Mouse (Mus musculus) heart, embryonic 15.5 days (tissue): Measurements from ENCODE around the gene Ivd. TPM values are rescaled to one million over a fixed set of nuclear protein-coding genes. Genes with fewer than 3 reads are reported as not detected.

Source experiments
- ATAC-seq: fragments of 200-750 bp; cut with Nextera tagmentation; replicated peaks from 2 replicates; pipeline ENCODE4 v1.8.0; 2017; ENCODE audit warnings: low read depth, moderate TSS enrichment; ENCODE audit not compliant: insufficient number of reproducible peaks, insufficient read depth, low FRiP score
- H3K27ac ChIP-seq: fragments of 300-500 bp; sonication (generic); 2 replicates; pipeline ENCODE4 v1.5.1; 2015; ENCODE audit warnings: mild to moderate bottlenecking, inconsistent platforms
- H3K27me3 ChIP-seq: fragments of 300-500 bp; sonication (generic); 2 replicates; pipeline ENCODE4 v1.6.1; 2015; ENCODE audit warnings: inconsistent platforms
- H3K36me3 ChIP-seq: fragments of 300-500 bp; sonication (generic); 2 replicates; pipeline ENCODE4 v1.6.1; 2015; ENCODE audit warnings: mild to moderate bottlenecking, inconsistent platforms
- H3K4me1 ChIP-seq: fragments of 300-500 bp; sonication (generic); replicated peaks from 2 replicates; pipeline ENCODE4 v1.6.1; 2015; ENCODE audit warnings: inconsistent platforms
- H3K4me2 ChIP-seq: fragments of 300-500 bp; sonication (generic); 2 replicates; pipeline ENCODE4 v1.6.1; 2015; ENCODE audit warnings: inconsistent platforms, mild to moderate bottlenecking, moderate library complexity
- H3K4me3 ChIP-seq: fragments of 300-500 bp; sonication (generic); 2 replicates; pipeline ENCODE4 v1.5.1; 2015; ENCODE audit warnings: mild to moderate bottlenecking, inconsistent platforms
- H3K9ac ChIP-seq: fragments of 300-500 bp; sonication (generic); 2 replicates; pipeline ENCODE4 v1.6.1; 2015; ENCODE audit warnings: mild to moderate bottlenecking, inconsistent platforms
- H3K9me3 ChIP-seq: fragments of 300-500 bp; sonication (generic); replicated peaks from 2 replicates; pipeline ENCODE4 v1.6.1; 2016; ENCODE audit warnings: inconsistent platforms
- WGBS: fragments of 180-500 bp; shearing (Covaris S2); methylation state at CpG from one replicate; pipeline ENCODE4 v1.1.7; 2015; ENCODE audit warnings: mixed read lengths; 5-methylcytosine and 5-hydroxymethylcytosine counted together
- polyA plus RNA-seq: library from polyadenylated mRNA; unstranded; fragments of >200 nt; fragmentation: Nextera tagmentation; extraction: Ambion mirVana; gene quantifications from 2 replicates; pipeline ENCODE4 v1.2.1, GENCODE M21; 2015

Ivd gene
- 80.6 and 87.9 TPM in 2 replicates for polyA plus RNA-seq

DNA sequence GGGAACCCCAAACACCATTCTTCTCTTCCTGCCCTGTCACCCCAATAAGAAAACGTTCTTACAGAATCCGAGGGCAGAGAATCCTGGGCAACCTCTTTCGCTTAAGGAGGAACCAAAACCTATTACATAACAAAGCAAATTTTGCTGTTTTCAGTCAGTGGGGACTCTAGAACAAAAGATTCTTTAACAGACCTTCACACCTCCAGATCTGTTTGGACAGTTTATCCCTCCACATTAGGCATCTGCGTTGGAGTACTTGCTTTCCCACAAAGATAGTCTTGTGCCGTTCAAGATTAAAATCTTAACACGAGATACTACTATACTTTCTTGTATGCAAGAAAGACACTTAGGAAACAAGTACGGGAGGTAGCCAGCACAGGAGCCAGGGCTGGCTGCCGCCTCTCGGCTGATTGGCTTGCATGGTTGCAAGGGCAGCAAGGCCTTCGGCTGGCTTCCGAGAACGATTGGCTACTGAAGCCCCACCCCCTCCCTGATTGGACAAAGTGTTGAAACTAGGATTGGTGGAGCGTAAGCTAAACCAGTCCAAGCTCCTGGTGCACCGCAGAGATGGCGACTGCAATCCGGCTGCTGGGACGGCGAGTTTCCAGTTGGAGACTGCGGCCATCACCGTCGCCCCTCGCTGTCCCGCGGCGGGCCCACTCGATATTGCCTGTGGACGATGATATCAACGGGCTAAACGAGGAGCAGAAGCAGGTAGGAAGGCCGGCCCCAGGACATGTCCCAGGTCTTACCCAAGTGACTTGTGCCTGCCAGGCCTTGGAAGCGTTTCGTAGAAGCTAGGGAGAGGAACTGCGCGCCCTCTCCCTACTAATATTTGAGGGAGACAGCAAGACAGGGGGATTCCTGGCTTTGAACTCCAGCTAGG lies at the start of gene Ivd:
Ivd (plus strand) TSS at position 501 of the 886 bp plus-strand sequence.
- Histone ChIP-seq H3K27me3 (no peaks in the 10 kb centered on the region), H3K4me3 (peak within 1 kb of the TSS; percentile 66), H3K36me3 (no peaks in the 10 kb centered on the region), H3K4me2 (peak within 1 kb of the TSS; percentile 68), H3K9ac (peak within 1 kb of the TSS; percentile 61), H3K4me1 (peaks cover 9% of the 10 kb centered on the region), H3K27ac (peak within 1 kb of the TSS; percentile 68), H3K9me3 (no peaks in the 10 kb centered on the region)
- peak; percentile 99 for ATAC-seq
- under 1% methylated on average over 34 of the region's 34 CpGs for WGBS

DNA sequence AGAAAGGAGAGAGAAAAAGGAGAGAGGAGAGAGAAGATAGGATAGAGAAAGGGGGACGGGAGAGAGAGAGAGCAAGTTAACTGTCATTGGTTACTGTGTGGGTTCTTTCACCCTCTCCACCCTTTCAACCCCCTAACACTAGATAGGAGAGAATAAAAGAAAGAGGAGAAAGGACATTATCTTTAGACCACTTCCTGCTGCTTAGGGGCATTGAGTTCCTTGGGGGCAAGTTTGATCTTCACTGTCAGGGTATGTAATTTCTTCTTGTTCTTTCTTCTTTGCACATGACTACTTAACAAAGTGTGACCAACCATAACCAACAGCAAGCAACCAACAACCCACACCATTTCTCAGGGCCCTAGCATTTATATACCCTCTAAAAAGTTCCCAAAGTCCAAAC lies 49.0 kb upstream of the Ivd start:
- WGBS = 47% methylated on average over 1 of the region's 1 CpGs
- no peak overlapping the region for H3K27ac ChIP-seq
- H3K4me2 ChIP-seq = no peak overlapping the region
- H3K9me3 ChIP-seq = no peaks in the 10 kb centered on the region
- H3K4me1 ChIP-seq = peaks cover 20% of the 10 kb centered on the region
- peaks cover 8% of the 10 kb centered on the region; the same call in 1 of the 2 replicates for H3K36me3 ChIP-seq
- no peak overlapping the region for H3K4me3 ChIP-seq
- 0 out of 2 replicates have a peak, but pooled peaks cover 2% of the 10 kb centered on the region for H3K27me3 ChIP-seq
- no peak overlapping the region for H3K9ac ChIP-seq
- ATAC-seq = no peak

DNA sequence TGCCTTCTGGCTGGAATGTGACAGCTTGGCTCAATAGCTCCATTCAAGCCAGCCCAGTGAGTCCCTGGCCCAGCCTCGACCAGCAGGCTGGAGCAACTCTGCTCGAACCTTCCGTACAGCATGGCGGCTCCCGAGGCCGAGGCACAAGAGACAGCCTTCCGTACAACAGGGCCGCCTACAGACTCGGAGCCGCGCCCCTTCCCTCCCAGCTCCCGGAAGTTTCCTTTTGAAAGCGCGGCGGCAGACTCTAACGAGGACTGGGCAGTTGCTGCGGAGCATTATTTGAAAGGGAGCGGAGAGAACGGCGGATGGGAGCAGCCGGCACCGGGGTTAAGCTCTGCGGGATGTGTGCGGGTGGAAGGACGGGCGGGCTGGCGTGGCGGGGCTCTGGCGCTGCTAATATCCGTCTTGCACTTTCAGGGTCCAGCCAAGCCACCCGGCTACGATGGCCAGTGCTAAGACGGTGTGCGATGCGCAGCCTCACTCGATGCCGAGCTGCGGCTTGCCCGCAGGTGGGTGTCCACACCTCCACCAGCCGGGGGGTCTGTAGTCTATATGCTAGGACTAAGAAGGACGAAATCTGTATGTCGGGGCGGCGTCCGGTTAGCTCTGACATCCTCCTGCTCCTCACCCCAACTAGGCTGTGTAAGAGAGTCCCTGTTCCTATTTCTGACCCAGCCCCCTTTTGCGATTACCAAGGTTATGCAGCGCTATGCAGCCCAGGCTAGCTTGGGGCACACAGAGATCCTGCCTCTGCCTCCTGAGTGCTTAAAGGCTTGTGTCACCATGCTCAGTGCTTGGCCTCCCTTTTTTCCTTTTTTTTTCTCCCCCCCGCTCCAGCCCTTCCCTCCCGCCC lies 47.5 kb upstream of the Ivd start, which contains the start of gene Knstrn:
Knstrn (plus strand) TSS at position 23 of the 856 bp plus-strand sequence.
- ATAC-seq = peak; percentile 89
- H3K9ac ChIP-seq = peak within 1 kb of the TSS; percentile 78
- 0 out of 2 replicates have a peak, but pooled peaks cover 2% of the 10 kb centered on the region for H3K27me3 ChIP-seq
- WGBS = 1% methylated on average over 49 of the region's 49 CpGs
- H3K36me3 ChIP-seq = peaks cover 23% of the 10 kb centered on the region
- H3K4me3 ChIP-seq = peak within 1 kb of the TSS; percentile 87
- no peaks in the 10 kb centered on the region for H3K9me3 ChIP-seq
- H3K27ac ChIP-seq = peak within 1 kb of the TSS; percentile 63
- H3K4me1 ChIP-seq = peaks cover 20% of the 10 kb centered on the region
- peak within 1 kb of the TSS; percentile 91 for H3K4me2 ChIP-seq

DNA sequence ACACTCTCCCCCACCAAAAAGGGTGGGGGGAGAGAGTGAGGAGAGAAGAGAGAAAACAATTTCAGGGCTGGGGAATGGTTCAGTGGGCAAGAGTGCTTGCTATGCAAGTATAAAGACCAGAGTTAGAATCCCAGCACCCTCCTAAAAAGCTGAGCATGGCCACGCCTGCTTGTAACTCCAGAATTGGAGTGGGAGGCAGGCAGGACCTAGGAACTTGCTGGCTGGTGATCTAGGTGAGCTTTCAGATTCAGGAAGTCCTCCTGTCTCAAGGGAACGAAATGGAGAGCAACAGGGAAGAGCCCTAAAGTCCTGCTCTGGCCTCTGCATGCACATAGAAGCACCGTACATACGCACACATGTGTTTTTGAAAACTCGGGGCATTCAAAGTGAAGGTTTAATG lies 39.0 kb upstream of the Ivd start:
- 82% methylated on average over 5 of the region's 5 CpGs for WGBS
- no peaks in the 10 kb centered on the region for H3K27me3 ChIP-seq
- H3K9ac ChIP-seq = no peak overlapping the region
- no peak for ATAC-seq
- H3K4me1 ChIP-seq = no peaks in the 10 kb centered on the region
- H3K36me3 ChIP-seq = peaks cover 74% of the 10 kb centered on the region
- H3K4me2 ChIP-seq = no peak overlapping the region
- H3K27ac ChIP-seq = no peak overlapping the region
- no peak overlapping the region for H3K4me3 ChIP-seq
- no peaks in the 10 kb centered on the region for H3K9me3 ChIP-seq

DNA sequence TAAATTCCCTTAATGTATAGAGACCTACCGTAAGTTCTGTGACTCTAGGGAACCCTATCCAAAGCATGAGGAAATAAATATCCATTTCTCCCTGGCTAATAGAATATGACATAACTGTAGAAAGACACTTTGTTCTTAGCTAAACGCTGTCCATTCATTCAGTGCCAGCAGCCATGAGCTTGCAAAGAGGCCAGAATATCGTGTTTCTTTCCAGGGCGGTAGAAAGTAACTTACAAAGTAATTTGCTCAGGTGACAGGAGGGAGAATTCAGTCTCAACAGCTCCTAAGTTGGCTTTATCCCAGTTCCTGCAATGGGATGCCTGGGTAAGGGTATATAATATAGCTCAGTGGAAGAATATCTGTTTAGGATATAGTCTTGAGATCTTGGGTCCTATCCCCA lies 37.4 kb upstream of the Ivd start:
- H3K27ac ChIP-seq = no peak overlapping the region
- ATAC-seq = no peak
- H3K27me3 ChIP-seq = no peaks in the 10 kb centered on the region
- H3K9ac ChIP-seq = no peak overlapping the region
- H3K9me3 ChIP-seq = no peaks in the 10 kb centered on the region
- H3K4me2 ChIP-seq = no peak overlapping the region
- WGBS = 89% methylated on average over 4 of the region's 4 CpGs
- no peaks in the 10 kb centered on the region for H3K4me1 ChIP-seq
- H3K4me3 ChIP-seq = no peak overlapping the region
- peaks cover 73% of the 10 kb centered on the region for H3K36me3 ChIP-seq

DNA sequence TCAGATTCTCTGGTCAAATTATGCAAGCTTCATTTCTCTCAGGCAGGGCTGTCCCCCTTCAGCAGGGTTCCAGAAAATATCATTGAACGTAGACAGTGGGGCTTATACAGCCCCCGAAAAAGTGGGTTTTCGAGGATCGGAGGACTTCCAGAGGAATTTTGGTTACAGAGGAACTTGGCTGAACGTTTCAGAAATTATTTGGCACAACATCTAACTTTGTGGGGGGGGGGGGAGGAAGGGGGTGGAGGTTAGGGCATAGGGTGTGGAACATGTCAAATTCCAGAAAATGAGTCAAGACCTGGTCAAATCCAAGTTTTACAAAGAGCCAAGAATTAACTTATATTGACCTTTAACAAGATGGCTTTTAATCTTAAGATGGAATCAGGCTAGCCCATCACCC lies 32.7 kb upstream of the Ivd start:
- Histone ChIP-seq H3K9ac (no peak overlapping the region), H3K9me3 (no peaks in the 10 kb centered on the region), H3K4me3 (no peak overlapping the region), H3K36me3 (peaks cover 75% of the 10 kb centered on the region), H3K27me3 (no peaks in the 10 kb centered on the region), H3K27ac (no peak overlapping the region), H3K4me1 (no peaks in the 10 kb centered on the region), H3K4me2 (no peak overlapping the region)
- 82% methylated on average over 5 of the region's 5 CpGs for WGBS
- no peak for ATAC-seq

DNA sequence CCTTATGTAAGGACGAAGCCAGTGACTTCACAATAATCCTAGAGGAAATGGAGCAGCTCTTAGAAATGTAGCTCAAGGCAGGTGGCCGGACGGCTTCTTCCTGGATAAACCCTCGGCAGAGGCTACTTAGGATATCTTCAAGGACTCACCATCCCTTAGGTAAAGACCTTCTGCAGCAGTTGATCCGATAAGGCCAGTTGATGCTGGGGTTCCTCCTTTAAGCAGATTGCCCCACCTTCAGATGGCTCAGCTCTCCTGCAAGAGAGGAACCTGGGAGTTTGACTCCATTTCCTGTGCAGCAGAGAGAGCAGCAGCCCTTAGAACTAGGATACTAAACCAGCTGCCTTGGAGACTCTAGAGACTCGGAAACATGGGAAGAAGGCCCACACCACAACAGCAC lies 27.7 kb upstream of the Ivd start:
- no peak overlapping the region for H3K4me2 ChIP-seq
- 0 out of 2 replicates have a peak, but pooled peaks cover 4% of the 10 kb centered on the region for H3K4me1 ChIP-seq
- ATAC-seq = no peak
- no peaks in the 10 kb centered on the region for H3K27me3 ChIP-seq
- no peak overlapping the region for H3K4me3 ChIP-seq
- no peak overlapping the region for H3K9ac ChIP-seq
- 90% methylated on average over 6 of the region's 6 CpGs for WGBS
- H3K9me3 ChIP-seq = no peaks in the 10 kb centered on the region
- H3K36me3 ChIP-seq = peaks cover 49% of the 10 kb centered on the region
- no peak overlapping the region for H3K27ac ChIP-seq

DNA sequence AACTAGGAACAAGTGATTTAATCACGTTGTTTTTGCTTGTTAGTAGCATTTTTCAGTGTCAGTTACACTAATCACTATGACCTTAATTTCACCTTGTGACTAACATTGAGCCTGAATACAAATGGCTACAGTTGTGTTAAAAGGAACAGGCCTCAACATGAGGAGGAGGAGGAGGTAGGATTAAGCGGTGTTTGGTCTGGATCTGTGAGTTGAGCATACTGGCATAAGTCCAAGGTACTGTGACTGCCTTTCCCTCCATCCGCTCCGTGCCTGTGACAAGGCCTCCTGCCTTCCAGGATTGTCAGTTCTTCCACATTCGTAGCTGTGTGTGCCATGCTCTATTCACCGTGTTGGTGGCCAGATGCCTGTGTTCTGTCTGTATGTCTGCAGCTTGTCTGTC lies 26.6 kb upstream of the Ivd start:
- H3K27me3 ChIP-seq = no peaks in the 10 kb centered on the region
- 0 out of 2 replicates have a peak, but pooled peaks cover 4% of the 10 kb centered on the region for H3K4me1 ChIP-seq
- WGBS = 41% methylated on average over 6 of the region's 6 CpGs
- no peak for ATAC-seq
- H3K4me3 ChIP-seq = no peak overlapping the region
- no peak overlapping the region for H3K4me2 ChIP-seq
- no peak overlapping the region for H3K9ac ChIP-seq
- peaks cover 39% of the 10 kb centered on the region for H3K36me3 ChIP-seq
- no peak overlapping the region for H3K27ac ChIP-seq
- no peaks in the 10 kb centered on the region for H3K9me3 ChIP-seq

DNA sequence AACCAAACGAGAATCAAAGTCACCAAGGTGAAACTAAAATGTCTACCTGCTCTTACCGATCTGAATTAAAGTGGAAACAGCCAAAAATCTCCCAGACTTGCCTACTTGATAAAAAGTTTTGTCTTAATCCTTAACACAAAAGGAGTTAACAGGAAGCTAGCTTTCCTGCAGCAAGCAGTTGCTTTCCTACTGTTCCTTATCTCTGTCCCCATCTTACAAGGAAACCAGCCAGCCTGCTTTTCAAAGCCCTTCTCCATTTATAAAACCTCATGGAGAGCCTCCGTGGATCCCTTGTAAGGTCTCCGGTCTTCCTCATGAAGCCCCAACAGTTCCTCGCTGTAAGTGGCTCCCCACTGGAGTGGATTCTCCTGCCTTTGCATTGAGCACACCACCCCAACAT lies 23.4 kb upstream of the Ivd start:
- 37% methylated on average over 5 of the region's 5 CpGs for WGBS
- H3K4me2 ChIP-seq = no peak overlapping the region
- ATAC-seq = no peak

DNA sequence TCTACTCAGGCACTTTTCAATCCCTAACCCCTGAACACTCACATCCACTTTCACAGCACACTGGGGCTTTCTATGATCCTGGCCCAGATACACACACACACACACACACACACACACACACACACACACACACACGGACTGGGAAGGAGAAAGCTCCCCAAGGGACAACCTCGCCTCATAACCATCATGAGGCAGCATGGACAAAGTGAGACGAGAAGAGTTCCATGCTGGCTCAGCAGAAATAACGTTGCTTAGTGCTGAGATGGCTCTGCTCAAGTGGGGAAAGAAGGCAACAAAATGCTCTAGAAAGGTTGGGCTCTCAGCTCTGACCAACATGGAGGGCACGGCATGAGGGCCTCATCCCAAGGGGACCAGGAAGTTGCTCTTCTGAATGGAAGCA lies 20.6 kb upstream of the Ivd start:
- 72% methylated on average over 5 of the region's 5 CpGs for WGBS
- no peak overlapping the region for H3K9ac ChIP-seq
- no peak overlapping the region for H3K4me2 ChIP-seq
- no peaks in the 10 kb centered on the region for H3K36me3 ChIP-seq
- peaks cover 4% of the 10 kb centered on the region; the same call in 1 of the 2 replicates for H3K4me1 ChIP-seq
- ATAC-seq = no peak
- H3K4me3 ChIP-seq = no peak overlapping the region
- H3K9me3 ChIP-seq = no peaks in the 10 kb centered on the region
- no peaks in the 10 kb centered on the region for H3K27me3 ChIP-seq
- no peak overlapping the region for H3K27ac ChIP-seq

More for the DNA sequence above, 23.4 kb upstream of the Ivd start:
- H3K27me3 ChIP-seq = no peaks in the 10 kb centered on the region
- 0 out of 2 replicates have a peak, but pooled peaks cover 4% of the 10 kb centered on the region for H3K4me1 ChIP-seq
- no peaks in the 10 kb centered on the region for H3K9me3 ChIP-seq
- H3K36me3 ChIP-seq = peaks cover 20% of the 10 kb centered on the region; the same call in 1 of the 2 replicates
- no peak overlapping the region for H3K9ac ChIP-seq
- no peak overlapping the region for H3K4me3 ChIP-seq
- H3K27ac ChIP-seq = no peak overlapping the region

DNA sequence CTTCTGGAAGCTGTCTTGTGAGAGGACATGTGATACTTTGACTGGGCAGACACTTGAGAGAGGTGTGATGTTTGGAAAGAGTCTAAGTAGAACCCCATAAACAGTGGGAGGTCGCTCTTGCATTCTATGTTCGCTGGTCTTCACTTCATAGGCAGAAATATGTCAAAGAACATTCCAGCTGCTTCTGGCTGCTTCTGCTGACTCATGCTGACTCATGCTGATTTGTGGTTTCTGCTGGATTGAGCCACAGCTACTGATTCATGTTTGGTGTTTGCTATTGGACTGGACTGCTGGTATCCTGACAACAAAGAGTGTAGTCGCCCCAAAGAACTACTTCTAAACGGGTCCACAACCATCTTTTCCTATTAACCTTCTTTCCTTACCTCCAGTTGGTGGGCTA lies 20.0 kb upstream of the Ivd start:
- 75% methylated on average over 4 of the region's 4 CpGs for WGBS
- H3K27ac ChIP-seq = no peak overlapping the region
- no peak for ATAC-seq
- no peak overlapping the region for H3K4me3 ChIP-seq
- no peak overlapping the region for H3K4me2 ChIP-seq
- H3K4me1 ChIP-seq = peaks cover 6% of the 10 kb centered on the region; the same call in 1 of the 2 replicates
- no peaks in the 10 kb centered on the region for H3K9me3 ChIP-seq
- no peaks in the 10 kb centered on the region for H3K27me3 ChIP-seq
- no peak overlapping the region for H3K9ac ChIP-seq
- no peaks in the 10 kb centered on the region for H3K36me3 ChIP-seq
